Mouse (Mus musculus) lung, embryonic 14.5 days (tissue): ENCODE data around the gene Axl. TPM values are rescaled to one million over a fixed set of nuclear protein-coding genes. Genes with fewer than 3 reads are reported as not detected.
"Not testable (repeated sequence)": the region's sequence is repeated elsewhere in the genome, so short reads cannot be mapped to it uniquely, and the experiment has no call there.

Experiments
- ATAC-seq: fragments of 200-750 bp; cut with Nextera tagmentation; 2 replicates; pipeline ENCODE4 v1.8.0; 2017; ENCODE audit warnings: mild to moderate bottlenecking, moderate TSS enrichment, moderate library complexity; ENCODE audit not compliant: insufficient read depth
- DNase-seq: peaks from one replicate; pipeline ENCODE4 v3.0.0-alpha.2; 2015
- H3K27ac ChIP-seq: fragments of 300-500 bp; sonication (generic); 2 replicates; pipeline ENCODE4 v1.5.1; 2014; ENCODE audit warnings: low read depth, mild to moderate bottlenecking, moderate library complexity
- H3K27me3 ChIP-seq: fragments of 300-500 bp; sonication (generic); 2 replicates; pipeline ENCODE4 v1.6.1; 2014; ENCODE audit warnings: low read length, control low read depth; ENCODE audit not compliant: insufficient read depth
- H3K36me3 ChIP-seq: fragments of 300-500 bp; sonication (generic); 2 replicates; pipeline ENCODE4 v1.6.1; 2014; ENCODE audit warnings: control low read depth; ENCODE audit not compliant: insufficient read depth
- H3K4me1 ChIP-seq: fragments of 300-500 bp; sonication (generic); 2 replicates; pipeline ENCODE4 v1.6.1; 2014; ENCODE audit warnings: antibody characterized with exemption, control low read depth; ENCODE audit not compliant: insufficient read depth
- H3K4me2 ChIP-seq: fragments of 300-500 bp; sonication (generic); 2 replicates; pipeline ENCODE4 v1.6.1; 2014; ENCODE audit warnings: mild to moderate bottlenecking
- H3K4me3 ChIP-seq: fragments of 300-500 bp; sonication (generic); 2 replicates; pipeline ENCODE4 v1.5.1; 2014; ENCODE audit warnings: low read depth, low read length
- H3K9ac ChIP-seq: fragments of 300-500 bp; sonication (generic); 2 replicates; pipeline ENCODE4 v1.6.1; 2014
- H3K9me3 ChIP-seq: fragments of 300-500 bp; sonication (generic); 2 replicates; pipeline ENCODE4 v1.6.1; 2016; ENCODE audit warnings: low read depth, low read length, control low read depth
- CTCF ChIP-seq: IDR thresholded peaks from 2 replicates; pipeline ENCODE4 v1.5.1; 2016; ENCODE audit warnings: antibody characterized with exemption, low read depth
- WGBS: fragments of 180-500 bp; shearing (Covaris S2); extraction: QIAGEN DNeasy Blood & Tissue Kit; methylation state at CpG from one replicate; pipeline ENCODE4 v1.1.7; 2014; 5-methylcytosine and 5-hydroxymethylcytosine counted together
- polyA plus RNA-seq: library from polyadenylated mRNA; unstranded; fragments of >200 nt; fragmentation: Nextera tagmentation; extraction: Ambion mirVana; gene quantifications from 2 replicates; pipeline ENCODE4 v1.2.1, GENCODE M21; 2014

The Axl gene
- polyA plus RNA-seq, 1 experiment from 2014 or later, result 46.5 TPM

- H3K4me3 ChIP-seq, result no peak overlapping the region
- DNase-seq (no peak), ATAC-seq (no peak)
- no peaks in the 10 kb centered on the region for H3K27me3 ChIP-seq
- 47% methylated on average over 4 of the region's 4 CpGs for WGBS
- H3K36me3 ChIP-seq, result peaks cover 94% of the 10 kb centered on the region
- H3K4me1 ChIP-seq, result no peaks in the 10 kb centered on the region
- no peaks in the 10 kb centered on the region for H3K9me3 ChIP-seq
- no peak overlapping the region for H3K9ac ChIP-seq
- no peak overlapping the region for H3K27ac ChIP-seq
- H3K4me2 ChIP-seq, result no peak overlapping the region
- TF ChIP-seq CTCF, result no peak
Observed at GRCm38 (mm10) chr7:25734991-25735390, 53.5 kb downstream of the Axl start.

- Histone ChIP-seq H3K36me3 (peaks cover 93% of the 10 kb centered on the region), H3K4me2 (no peak overlapping the region), H3K4me1 (no peaks in the 10 kb centered on the region), H3K9ac (no peak overlapping the region), H3K27ac (no peak overlapping the region), H3K27me3 (no peaks in the 10 kb centered on the region), H3K9me3 (no peaks in the 10 kb centered on the region), H3K4me3 (no peak overlapping the region)
- ATAC-seq (no peak), DNase-seq (no peak)
- 92% methylated on average over 8 of the region's 8 CpGs for WGBS
- no peak for TF ChIP-seq CTCF
Observed at GRCm38 (mm10) chr7:25731294-25732055, 57.0 kb downstream of the Axl start.

- Histone ChIP-seq H3K4me1 (no peaks in the 10 kb centered on the region), H3K9ac (no peak overlapping the region), H3K27ac (no peak overlapping the region), H3K9me3 (no peaks in the 10 kb centered on the region), H3K36me3 (peaks cover 95% of the 10 kb centered on the region), H3K4me3 (no peak overlapping the region), H3K27me3 (no peaks in the 10 kb centered on the region), H3K4me2 (no peak overlapping the region)
- WGBS, result 82% methylated on average over 2 of the region's 2 CpGs
- ATAC-seq (no peak), DNase-seq (no peak)
- TF ChIP-seq CTCF, result no peak
Observed at GRCm38 (mm10) chr7:25729862-25730261, 58.6 kb downstream of the Axl start.

- no peaks in the 10 kb centered on the region for H3K9me3 ChIP-seq
- H3K27me3 ChIP-seq, result no peaks in the 10 kb centered on the region
- DNase-seq (no peak), ATAC-seq (no peak)
- H3K4me1 ChIP-seq, result no peaks in the 10 kb centered on the region
- H3K27ac ChIP-seq, result no peak overlapping the region
- no peak overlapping the region for H3K9ac ChIP-seq
- peaks cover 95% of the 10 kb centered on the region for H3K36me3 ChIP-seq
- no peak overlapping the region for H3K4me2 ChIP-seq
- no peak overlapping the region for H3K4me3 ChIP-seq
- WGBS, result 50% methylated on average over 2 of the region's 2 CpGs
- no peak for TF ChIP-seq CTCF
Observed at GRCm38 (mm10) chr7:25729396-25729795, 59.1 kb downstream of the Axl start.

- Histone ChIP-seq H3K4me3 (no peak overlapping the region), H3K4me2 (no peak overlapping the region), H3K27me3 (no peaks in the 10 kb centered on the region), H3K36me3 (peaks cover 97% of the 10 kb centered on the region), H3K9ac (no peak overlapping the region), H3K4me1 (no peaks in the 10 kb centered on the region), H3K27ac (no peak overlapping the region), H3K9me3 (no peaks in the 10 kb centered on the region)
- no peak for DNase-seq
- 91% methylated on average over 5 of the region's 5 CpGs for WGBS
- no peak for ATAC-seq
- no peak for TF ChIP-seq CTCF
Observed at GRCm38 (mm10) chr7:25727800-25728199, 60.7 kb downstream of the Axl start.

GRCm38 (mm10) chr7:25725886-25726285, 62.6 kb downstream of the Axl start:
- Histone ChIP-seq H3K9ac (no peak overlapping the region), H3K4me1 (no peaks in the 10 kb centered on the region), H3K9me3 (no peaks in the 10 kb centered on the region), H3K36me3 (peaks cover 96% of the 10 kb centered on the region), H3K27me3 (no peaks in the 10 kb centered on the region), H3K4me2 (no peak overlapping the region), H3K27ac (no peak overlapping the region), H3K4me3 (no peak overlapping the region)
- 78% methylated on average over 19 of the region's 19 CpGs for WGBS
- ATAC-seq (no peak), DNase-seq (no peak)
- no peak for TF ChIP-seq CTCF

- H3K27me3 ChIP-seq, ATAC-seq, H3K27ac ChIP-seq: not testable (repeated sequence)
Observed at GRCm38 (mm10) chr7:25721776-25722175, 66.7 kb downstream of the Axl start.

More at GRCm38 (mm10) chr7:25721776-25722175, 66.7 kb downstream of the Axl start:
- not testable (repeated sequence) for H3K4me1 ChIP-seq, H3K4me3 ChIP-seq, DNase-seq, H3K9me3 ChIP-seq, H3K4me2 ChIP-seq, H3K9ac ChIP-seq
- H3K36me3 ChIP-seq, result peaks cover 69% of the 10 kb centered on the region
